Mouse (Mus musculus) NIH3T3 (cell line): ENCODE measurements at regions not wholly inside any gene's neighbourhood (a gene's known extent, or its start where the extent isn't known, plus 50 kb on each side); places are given as distances from the start of the nearest gene placed in this dataset.

Source experiments
- DNase-seq: peaks from one replicate; pipeline ENCODE4 v3.0.0-alpha.2; 2012; ENCODE audit warnings: low read depth

DNA sequence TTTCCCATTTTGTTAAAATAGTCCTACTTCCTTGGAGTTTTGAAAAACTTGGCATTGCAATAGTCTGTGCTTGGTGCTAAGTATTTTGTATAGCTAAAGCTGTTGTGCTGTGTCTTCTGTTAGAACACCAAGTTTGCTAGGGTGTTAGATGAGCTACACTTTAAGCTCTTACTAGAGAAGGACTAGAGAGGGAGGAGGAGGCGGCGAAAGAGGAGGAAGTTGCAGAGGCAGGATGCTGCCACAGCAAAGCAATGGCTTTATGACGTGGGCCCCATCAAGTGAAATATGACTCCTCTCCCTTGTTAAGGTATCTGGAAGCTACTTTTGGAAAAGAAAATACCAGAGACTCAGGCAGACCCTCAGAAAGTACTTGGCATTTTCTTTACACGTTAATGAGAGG is 167.8 kb upstream of the Pik3r1 start:
- DNase-seq, result no peak

DNA sequence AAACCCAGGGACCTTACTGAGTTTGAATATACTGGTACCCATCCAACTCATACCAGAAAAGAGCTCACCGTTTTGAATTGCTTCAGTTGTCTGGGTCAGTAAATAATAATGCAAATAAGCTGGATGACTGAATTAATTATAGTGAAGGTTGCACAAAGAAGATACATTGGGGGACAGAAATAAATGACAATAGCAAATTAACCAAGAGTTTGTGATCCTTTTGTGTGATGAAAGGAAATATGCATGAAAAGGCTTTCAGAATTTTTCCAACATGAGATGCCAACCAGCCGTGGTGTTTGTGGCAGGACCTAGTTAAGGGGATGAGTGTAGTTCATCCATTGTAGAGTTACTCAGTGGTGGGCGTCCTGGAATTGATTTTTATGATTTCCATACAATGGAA is 186.5 kb upstream of the Pik3r1 start:
- DNase-seq, result no peak

- no peak for DNase-seq
These were observed 187.9 kb upstream of the Pik3r1 start for GRCm38 (mm10) chr13:101955806-101956418.

- no peak for DNase-seq
These were observed 189.8 kb upstream of the Pik3r1 start for GRCm38 (mm10) chr13:101957782-101958181.

DNA sequence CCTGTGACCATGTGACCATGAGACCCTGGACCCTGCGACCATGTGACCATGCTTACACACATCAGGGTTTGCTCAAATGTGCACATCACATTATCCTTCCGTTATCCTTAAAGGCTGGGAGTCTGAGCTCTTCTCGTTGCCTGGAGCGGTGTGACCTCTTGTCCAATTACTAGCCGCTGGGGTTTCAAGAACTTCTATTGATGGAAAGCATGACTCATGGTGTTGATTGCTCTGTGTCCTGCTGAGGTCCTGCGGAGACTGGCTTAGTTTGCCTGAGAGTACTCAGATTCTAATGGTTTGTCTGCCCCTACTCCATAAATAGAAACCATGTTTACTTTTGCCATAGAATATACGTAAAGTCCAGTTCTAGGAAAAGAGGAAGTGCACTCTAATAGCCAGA is 197.5 kb upstream of the Pik3r1 start:
- DNase-seq, result no peak

DNA sequence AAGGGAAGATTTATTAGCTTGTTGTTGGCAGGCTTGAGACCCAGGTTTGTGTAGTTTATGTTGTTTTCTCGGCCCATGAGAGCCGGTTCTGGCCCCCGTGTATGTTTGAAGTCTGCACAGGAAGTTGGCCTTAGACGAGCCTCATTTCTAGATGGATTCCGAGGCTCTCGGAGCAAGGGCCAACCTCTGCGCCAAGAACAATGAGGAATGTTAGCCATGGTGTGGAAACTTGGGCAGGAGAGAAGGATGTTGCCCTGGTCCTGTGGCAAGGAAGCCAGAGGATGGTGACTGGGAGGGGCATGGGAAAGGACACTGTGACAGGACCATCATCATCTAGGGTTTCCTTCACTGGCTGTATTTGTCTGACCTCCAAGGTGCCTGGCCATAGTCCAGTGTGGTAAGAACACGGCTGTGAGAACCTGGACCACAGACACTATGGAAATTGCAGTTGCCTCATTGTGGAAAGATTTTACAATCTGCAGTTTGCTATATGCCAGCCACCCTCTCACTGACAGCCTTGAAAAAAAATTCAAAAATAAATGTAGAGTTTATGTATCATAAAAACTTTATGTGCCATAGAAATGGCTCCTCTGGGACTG is 198.9 kb upstream of the Pik3r1 start:
- DNase-seq, result no peak

DNA sequence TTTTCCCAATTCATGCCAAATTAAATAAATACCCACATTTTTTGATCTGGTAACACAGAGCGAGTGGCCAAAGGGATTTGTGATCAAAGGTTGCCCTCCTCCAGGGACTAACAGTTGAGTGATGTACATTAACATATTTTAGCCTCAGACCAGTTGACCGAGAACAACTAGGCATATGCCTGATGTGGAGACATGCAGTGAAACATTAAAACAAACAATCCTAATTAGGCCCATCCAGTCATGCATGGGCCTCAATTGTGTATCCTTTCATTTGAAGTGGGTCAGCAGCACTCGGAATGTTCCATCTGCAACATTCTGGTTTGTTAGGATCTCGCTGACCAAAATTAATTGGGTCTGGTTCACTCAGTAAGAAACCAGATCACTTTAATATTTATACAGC is 199.4 kb upstream of the Pik3r1 start:
- DNase-seq, result no peak

GRCm38 (mm10) chr13:101976766-101977165 is 208.7 kb upstream of the Pik3r1 start:
- DNase-seq, result peak; percentile 73

GRCm38 (mm10) chr13:101980171-101980835 is 212.3 kb upstream of the Pik3r1 start:
- DNase-seq, result peak; percentile 81

DNA sequence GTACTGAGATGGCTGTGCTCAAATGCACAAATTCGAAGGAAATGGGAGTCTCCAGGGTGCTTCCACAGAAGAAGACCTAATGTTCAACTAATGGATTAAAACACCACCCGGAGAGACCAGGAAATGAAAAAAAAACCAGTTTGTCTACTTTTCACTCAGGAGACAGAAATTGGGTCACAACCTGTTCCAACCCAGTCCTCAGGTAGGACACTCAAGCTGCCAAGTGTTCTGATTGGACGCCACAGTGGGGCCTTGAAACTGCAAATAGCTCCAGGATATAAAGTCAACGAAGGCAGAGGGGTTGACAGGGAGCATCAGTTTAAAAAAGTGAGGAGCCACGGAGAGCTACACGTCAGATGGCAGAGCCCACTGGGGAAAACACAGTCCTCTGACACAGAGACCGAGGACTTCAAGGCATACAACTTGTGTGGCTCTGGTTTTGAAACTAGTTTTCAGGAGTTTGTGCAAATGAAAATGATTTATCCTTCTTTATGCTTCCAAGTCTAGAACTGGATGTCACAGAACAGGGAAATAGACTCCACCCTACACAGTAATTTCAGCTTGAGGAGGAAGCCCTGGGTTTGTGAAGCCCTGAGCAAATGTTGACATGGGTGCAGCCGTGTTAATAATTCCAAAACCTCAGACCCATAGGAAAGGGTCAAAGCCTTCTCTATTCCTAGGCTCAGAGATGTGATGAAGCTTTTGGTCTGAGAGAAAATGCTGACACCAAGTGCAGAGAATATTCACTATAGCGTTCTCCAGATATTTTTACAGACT is 220.8 kb upstream of the Pik3r1 start:
- DNase-seq, result no peak

- no peak for DNase-seq
These were observed 223.7 kb upstream of the Pik3r1 start for GRCm38 (mm10) chr13:101991729-101992128.

DNA sequence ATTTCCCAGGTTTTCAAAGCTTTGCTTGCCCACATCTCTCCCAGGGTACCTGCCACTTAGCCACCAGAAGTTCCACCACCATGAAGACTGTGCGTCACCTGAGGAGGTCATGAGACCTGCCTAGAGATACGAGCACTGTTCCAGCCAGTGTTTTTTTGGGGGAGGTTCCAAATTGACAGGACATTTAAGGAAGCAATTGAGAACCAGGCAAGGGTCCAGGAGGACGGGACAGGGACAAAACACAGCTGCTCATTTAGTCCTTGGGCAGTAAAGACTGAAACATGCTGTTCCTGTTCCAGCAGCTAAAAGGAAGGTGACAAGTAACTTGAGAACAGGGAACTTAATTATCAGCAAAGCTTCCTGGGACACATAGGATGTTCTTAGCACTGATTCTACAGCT is 226.8 kb upstream of the Pik3r1 start:
- no peak for DNase-seq

- no peak for DNase-seq
These were observed 227.5 kb upstream of the Pik3r1 start for GRCm38 (mm10) chr13:101995529-101995928.

- no peak for DNase-seq
These were observed 228.1 kb upstream of the Pik3r1 start for GRCm38 (mm10) chr13:101996144-101996543.

GRCm38 (mm10) chr13:101997415-101997814 is 229.4 kb upstream of the Pik3r1 start:
- no peak for DNase-seq

GRCm38 (mm10) chr13:102006565-102006964 is 238.5 kb upstream of the Pik3r1 start:
- no peak for DNase-seq

GRCm38 (mm10) chr13:102011965-102012364 is 243.9 kb upstream of the Pik3r1 start:
- no peak for DNase-seq

GRCm38 (mm10) chr13:102014514-102014913 is 246.5 kb upstream of the Pik3r1 start:
- DNase-seq, result no peak

DNA sequence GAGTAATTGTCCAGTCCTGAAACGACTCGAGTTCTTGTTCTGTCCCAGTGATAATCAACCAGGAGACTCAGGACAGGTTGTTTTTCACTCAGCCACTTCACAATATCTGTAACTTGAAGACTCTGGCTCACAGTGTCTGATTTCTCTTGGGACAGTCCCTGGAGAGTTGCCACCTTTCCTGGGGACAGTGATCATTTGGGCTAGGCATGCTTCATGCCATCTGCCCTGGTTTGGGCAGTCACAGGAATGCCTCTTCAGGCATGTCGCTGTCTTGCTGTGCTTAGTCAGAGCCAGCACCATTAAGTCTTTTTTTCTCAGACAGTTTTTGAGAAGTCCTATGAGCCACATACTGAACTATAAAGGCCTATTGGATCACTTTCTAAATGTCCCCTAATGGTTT is 246.9 kb upstream of the Pik3r1 start:
- DNase-seq, result no peak

DNA sequence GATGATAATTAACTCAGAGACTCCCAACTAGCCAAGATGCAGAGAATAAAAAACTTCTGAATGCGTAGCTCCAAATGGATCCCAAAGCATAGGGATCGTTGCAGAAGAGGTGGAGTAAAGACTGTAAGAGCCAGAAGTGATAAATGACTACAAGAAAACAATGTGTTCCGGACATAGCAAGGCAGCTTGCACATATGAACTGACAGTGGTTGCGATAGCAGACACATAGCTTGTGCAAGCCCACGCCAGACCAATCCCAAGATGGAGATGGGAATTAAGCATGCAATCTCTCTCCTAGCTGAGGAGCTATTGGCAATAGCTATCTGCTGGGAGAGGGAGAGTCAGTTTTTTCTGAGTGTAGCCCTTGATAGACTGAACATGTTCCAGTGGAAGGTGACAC is 248.5 kb upstream of the Pik3r1 start:
- no peak for DNase-seq

- DNase-seq, result no peak
These were observed 254.3 kb upstream of the Pik3r1 start for GRCm38 (mm10) chr13:102022273-102022672.

GRCm38 (mm10) chr13:102022757-102023156 is 254.7 kb upstream of the Pik3r1 start:
- no peak for DNase-seq

DNA sequence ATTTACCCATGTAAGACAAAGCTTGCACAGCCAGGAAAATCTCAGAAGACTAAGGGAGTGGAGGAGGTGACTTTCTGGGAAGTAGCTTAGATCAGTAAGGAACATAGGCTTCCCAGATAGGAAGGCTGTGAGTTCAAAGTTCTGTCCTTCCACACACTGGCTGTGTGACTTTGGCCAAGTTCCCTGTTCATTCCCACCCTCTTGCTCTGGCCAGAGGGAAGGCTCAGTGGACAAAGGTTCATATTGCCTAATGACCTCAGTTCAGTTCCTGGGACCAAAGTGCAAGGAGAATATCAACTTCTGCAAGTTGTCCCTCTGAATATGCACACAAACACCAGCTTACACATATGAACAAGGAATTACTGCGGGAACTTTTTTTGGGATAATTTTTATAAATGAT is 255.6 kb upstream of the Pik3r1 start:
- no peak for DNase-seq
